Mouse (Mus musculus): ENCODE measurements around the gene Mtfr2. TPM values are rescaled to one million over a fixed set of nuclear protein-coding genes. Genes with fewer than 3 reads are reported as not detected.

Gene Mtfr2
- total and polyA plus RNA-seq, 3 experiments, result 10.3 to 17.1 TPM; not detected in 1

- Histone ChIP-seq H3K4me3 (ENCODE audit: control insufficient read depth in 1 of 2, insufficient read depth in 1 of 2, low read depth in 2 of 2, low read length in 2 of 2) (no peak overlapping the region), H3K27ac (ENCODE audit: control insufficient read depth, low read depth, low read length) (no peak overlapping the region), H3K36me3 (ENCODE audit: control insufficient read depth in 1 of 2, insufficient read depth in 2 of 2, low read length in 2 of 2) (peaks cover 7 to 12% of the 10 kb centered on the region in 2 experiments), H3K27me3 (ENCODE audit: control insufficient read depth in 1 of 2, insufficient read depth in 2 of 2, low read length in 2 of 2) (no peaks in the 10 kb centered on the region), H3K9ac (ENCODE audit: control insufficient read depth, low read depth, low read length, poor library complexity, severe bottlenecking) (no peak overlapping the region), H3K4me1 (ENCODE audit: control insufficient read depth in 1 of 2, insufficient read depth in 2 of 2, low read length in 2 of 2) (peaks cover 8 to 9% of the 10 kb centered on the region in 2 experiments), H3K79me2 (ENCODE audit: control insufficient read depth, insufficient read depth, low read length, poor library complexity) (no peaks in the 10 kb centered on the region), H3K9me3 (replicated peaks; ENCODE audit: insufficient read depth, low read length) (no peaks in the 10 kb centered on the region)
- TF ChIP-seq CTCF (IDR thresholded peaks at IDR 0.05 in 2 of 3, conservative IDR thresholded peaks at IDR 0.05 in 1 of 3; ENCODE audit: control insufficient read depth in 1 of 3, insufficient read depth in 1 of 3, low read depth in 2 of 3, low read length in 3 of 3, poor library complexity in 1 of 3, severe bottlenecking in 1 of 3) (peak; percentile 46 to 77 (median 74)), SMC3 (IDR thresholded peaks at IDR 0.05; ENCODE audit: low read depth, low read length) (peak; percentile 73), EP300 (IDR thresholded peaks at IDR 0.05; ENCODE audit: low read depth in 1 of 2, low read length in 2 of 2) (no peak), KAT2A (conservative IDR thresholded peaks at IDR 0.05; ENCODE audit: low read depth, low read length) (no peak), TAL1 (IDR thresholded peaks at IDR 0.05; ENCODE audit: low read length) (no peak), POLR2A (IDR thresholded peaks at IDR 0.05; ENCODE audit: control insufficient read depth in 1 of 2, insufficient read depth in 1 of 2, low read depth in 1 of 2, low read length in 2 of 2, poor library complexity in 1 of 2) (no peak), MYC (IDR thresholded peaks at IDR 0.05; ENCODE audit: low read depth, low read length) (0 out of 2 replicates have a peak, but pooled peaks have one; percentile 33), USF1 (IDR thresholded peaks at IDR 0.05; ENCODE audit: low read depth, low read length) (no peak), SIN3A (IDR thresholded peaks at IDR 0.05; ENCODE audit: low read length) (peak; percentile 66), USF2 (IDR thresholded peaks at IDR 0.05; ENCODE audit: borderline replicate concordance in 1 of 2, insufficient read depth in 1 of 2, low read depth in 1 of 2, low read length in 2 of 2) (no peak), JUND (IDR thresholded peaks at IDR 0.05; ENCODE audit: low read depth, low read length) (no peak), RAD21 (IDR thresholded peaks at IDR 0.05; ENCODE audit: low read depth, low read length) (peak; percentile 86), MXI1 (IDR thresholded peaks at IDR 0.05; ENCODE audit: low read depth, low read length) (peak; percentile 63; the same call in 1 of the 2 replicates), ETS1 (IDR thresholded peaks at IDR 0.05; ENCODE audit: low read depth, low read length) (0 out of 2 replicates have a peak, but pooled peaks have one; percentile 26), MYB (IDR thresholded peaks at IDR 0.05; ENCODE audit: low read depth, low read length) (no peak), CHD1 (IDR thresholded peaks at IDR 0.05; ENCODE audit: low read depth, low read length) (no peak), ZC3H11A (IDR thresholded peaks at IDR 0.05; ENCODE audit: low read depth, low read length) (peak; percentile 47), E2F4 (IDR thresholded peaks at IDR 0.05; ENCODE audit: borderline replicate concordance, low read depth, low read length) (no peak)
- peak; percentile 69 for DNase-seq (ENCODE audit: low read depth, low spot score)
Measured at GRCm38 (mm10) chr10:20361542-20362449, 14.2 kb downstream of the Mtfr2 start.
